Mouse (Mus musculus) layer of hippocampus, postnatal 36 days (tissue): ENCODE measurements around the gene Cnnm2. TPM values are rescaled to one million over a fixed set of nuclear protein-coding genes. Genes with fewer than 3 reads are reported as not detected.

ENCODE experiments used
- DNase-seq, 2 experiments: peaks; one replicate each; pipeline ENCODE4 v3.0.0; 2022
- total RNA-seq, 2 experiments: library from RNA; stranded (reverse); gene quantifications; 2 replicates each; pipeline ENCODE4 v1.2.3; 2021

The Cnnm2 gene
- total RNA-seq, 2 experiments from 2014 or later, result 36.6 to 39.8 TPM

GRCm38 (mm10) chr19:46929044-46929587, 167.7 kb downstream of the Cnnm2 start:
- DNase-seq, result no peak

Other genes starting within 250 kb of the Cnnm2 start
- gene Arl3, start 188.4 kb upstream of the Cnnm2 start, total RNA-seq, result 100 to 1,000 TPM; 123 to 126 TPM
- gene Sfxn2, start 188.2 kb upstream of the Cnnm2 start, total RNA-seq, result 1 to 10 TPM; 4.9 to 8.5 TPM
- gene Wbp1l, start 162.5 kb upstream of the Cnnm2 start, total RNA-seq, result 10 to 100 TPM; 39.9 to 40.8 TPM
- not detected for gene Cyp17a1, start 88.4 kb upstream of the Cnnm2 start, total RNA-seq
- 10 to 100 TPM; 20.6 to 22.0 TPM for gene Borcs7, start 71.7 kb upstream of the Cnnm2 start, total RNA-seq
- gene As3mt, start 54.1 kb upstream of the Cnnm2 start, total RNA-seq, result 10 to 100 TPM; 21.3 to 22.4 TPM